ENCODE assay signal across 17 mouse cellular contexts in the genomic region with DNA sequence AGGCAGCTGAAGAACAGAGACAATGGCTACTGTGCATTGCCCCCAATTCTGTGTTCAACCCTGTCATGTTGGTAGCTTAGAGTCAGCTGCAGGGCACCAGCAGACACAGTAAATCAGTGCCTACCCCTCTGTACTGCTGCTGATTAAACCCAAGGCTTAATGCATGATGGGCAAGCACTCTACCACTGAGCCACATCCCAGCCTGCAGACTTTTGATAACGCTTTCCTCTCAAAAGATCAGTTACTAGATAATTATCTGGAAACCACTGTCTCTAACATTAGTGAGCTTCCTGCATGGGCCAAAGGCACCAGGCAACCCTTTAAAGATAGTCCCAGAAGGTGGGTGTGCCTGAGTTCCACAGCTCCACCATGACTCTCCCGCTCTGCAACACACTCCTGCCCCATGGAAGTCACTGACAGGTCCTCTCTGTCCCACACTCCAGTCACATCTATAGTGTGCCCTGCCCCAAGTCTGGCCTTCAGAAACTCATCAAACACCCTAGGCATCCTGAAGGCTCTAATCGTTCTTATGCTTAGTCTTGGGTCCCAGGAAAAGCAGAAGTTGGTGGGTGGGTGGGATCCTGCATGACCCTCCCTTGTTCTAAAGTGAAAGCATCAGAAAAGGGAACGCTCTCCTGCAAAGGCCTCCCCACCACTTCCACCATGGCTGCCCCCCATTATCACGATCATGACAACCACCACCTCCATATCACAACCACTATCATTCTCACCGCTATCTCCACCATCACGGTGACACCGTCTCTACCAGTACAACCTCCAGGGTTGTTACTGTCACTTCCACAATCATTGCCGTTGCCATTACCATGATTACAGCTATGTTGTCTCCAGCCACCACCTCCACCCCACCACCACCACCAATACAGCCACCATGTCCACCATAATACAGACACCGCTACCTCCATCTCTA. TPM values are rescaled to one million over a fixed set of nuclear protein-coding genes. Genes with fewer than 3 reads are reported as not detected.
"Had no signal": no experiment of that assay in that cellular context is flagged by ENCODE, and none has a peak within 500 bp of the region (broad histone marks: within the 10 kb centered on the region; RNA-seq: fewer than 3 reads in every experiment).

No protein-coding gene starts in this region.

- H3K4me3 ChIP-seq: limb, embryonic 15.5 days; liver, embryonic 12.5 days; midbrain, embryonic 10.5 days; neural tube, embryonic 12.5 days had no signal

- DNase-seq: kidney, adult 11 months; kidney, postnatal 10 days; kidney, postnatal 4 days; lung, embryonic 14.5 days; lung, postnatal 10 days; midbrain, embryonic 14.5 days; right cerebral cortex, postnatal 4 days; spleen, adult 18-20 months had no signal

- H3K9me3 ChIP-seq: limb, embryonic 15.5 days; liver, embryonic 12.5 days; midbrain, embryonic 10.5 days; neural tube, embryonic 12.5 days had no signal

- H3K4me1 ChIP-seq: neural tube, embryonic 12.5 days had no signal

- H3K9ac ChIP-seq: limb, embryonic 15.5 days; liver, embryonic 12.5 days; lung, embryonic 14.5 days; neural tube, embryonic 12.5 days had no signal

- H3K36me3 ChIP-seq: limb, embryonic 15.5 days; liver, embryonic 12.5 days; midbrain, embryonic 10.5 days; neural tube, embryonic 12.5 days had no signal

- H3K27ac ChIP-seq: limb, embryonic 15.5 days; liver, embryonic 12.5 days; macrophage; midbrain, embryonic 10.5 days; neural tube, embryonic 12.5 days had no signal

- ATAC-seq: liver, embryonic 12.5 days had no signal

RNA-seq across cellular contexts. Expression of a gene that starts 11.7 kb away (rescaled TPM):
- polyA plus RNA-seq: intestine, embryonic 14.5 days; kidney, embryonic 14.5 days; limb, embryonic 11.5 days; limb, embryonic 15.5 days; liver, embryonic 12.5 days; lung, embryonic 14.5 days; neural tube, embryonic 12.5 days; stomach, embryonic 14.5 days had no signal
